Mouse (Mus musculus) hindbrain, embryonic 12.5 days (tissue): ENCODE data around the gene Creb3l2. TPM values are rescaled to one million over a fixed set of nuclear protein-coding genes. Genes with fewer than 3 reads are reported as not detected.

Source experiments
- ATAC-seq: fragments of 200-750 bp; cut with Nextera tagmentation; 2 replicates; pipeline ENCODE4 v1.8.0; 2017; ENCODE audit warnings: moderate TSS enrichment; ENCODE audit not compliant: low FRiP score
- H3K27ac ChIP-seq: fragments of 300-500 bp; sonication (generic); 2 replicates; pipeline ENCODE4 v1.5.1; 2016; ENCODE audit warnings: mild to moderate bottlenecking
- H3K27me3 ChIP-seq: fragments of 300-500 bp; sonication (generic); 2 replicates; pipeline ENCODE4 v1.6.1; 2016; ENCODE audit warnings: mild to moderate bottlenecking
- H3K36me3 ChIP-seq: fragments of 300-500 bp; sonication (generic); 2 replicates; pipeline ENCODE4 v1.6.1; 2016; ENCODE audit warnings: mild to moderate bottlenecking
- H3K4me1 ChIP-seq: fragments of 300-500 bp; sonication (generic); 2 replicates; pipeline ENCODE4 v1.6.1; 2016
- H3K4me2 ChIP-seq: fragments of 300-500 bp; sonication (generic); replicated peaks from 2 replicates; pipeline ENCODE4 v1.6.1; 2016; ENCODE audit warnings: mild to moderate bottlenecking
- H3K4me3 ChIP-seq: fragments of 300-500 bp; sonication (generic); 2 replicates; pipeline ENCODE4 v1.5.1; 2016; ENCODE audit warnings: mild to moderate bottlenecking
- H3K9ac ChIP-seq: fragments of 300-500 bp; sonication (generic); 2 replicates; pipeline ENCODE4 v1.6.1; 2016; ENCODE audit warnings: mild to moderate bottlenecking, moderate library complexity
- H3K9me3 ChIP-seq: fragments of 300-500 bp; sonication (generic); replicated peaks from 2 replicates; pipeline ENCODE4 v1.6.1; 2016; ENCODE audit warnings: mild to moderate bottlenecking
- WGBS: fragments of 180-500 bp; shearing (Covaris S2); methylation state at CpG from one replicate; pipeline ENCODE4 v1.1.7; 2016; 5-methylcytosine and 5-hydroxymethylcytosine counted together
- polyA plus RNA-seq: library from polyadenylated mRNA; unstranded; fragments of >200 nt; fragmentation: Nextera tagmentation; extraction: Ambion mirVana; gene quantifications from 2 replicates; pipeline ENCODE4 v1.2.1, GENCODE M21; 2016

The Creb3l2 gene
- polyA plus RNA-seq, 1 experiment from 2014 or later, result 14.9 TPM

- no peak for ATAC-seq
- H3K9ac ChIP-seq, result no peak overlapping the region
- no peaks in the 10 kb centered on the region for H3K27me3 ChIP-seq
- no peaks in the 10 kb centered on the region for H3K9me3 ChIP-seq
- H3K4me1 ChIP-seq, result peaks cover 16% of the 10 kb centered on the region
- H3K36me3 ChIP-seq, result no peaks in the 10 kb centered on the region
- H3K27ac ChIP-seq, result no peak overlapping the region
- H3K4me2 ChIP-seq, result no peak overlapping the region
- H3K4me3 ChIP-seq, result no peak overlapping the region
- 47% methylated on average over 7 of the region's 7 CpGs for WGBS
These were observed 40.0 kb downstream of the Creb3l2 start for GRCm38 (mm10) chr6:37401928-37402327.

- WGBS, result 66% methylated on average over 11 of the region's 11 CpGs
- no peak for ATAC-seq
These were observed 41.0 kb downstream of the Creb3l2 start for GRCm38 (mm10) chr6:37400866-37401525.

GRCm38 (mm10) chr6:37400167-37400566, 41.8 kb downstream of the Creb3l2 start:
- no peak for ATAC-seq
- H3K27me3 ChIP-seq, result no peaks in the 10 kb centered on the region
- no peak overlapping the region for H3K27ac ChIP-seq
- H3K4me3 ChIP-seq, result no peak overlapping the region
- H3K9ac ChIP-seq, result no peak overlapping the region
- no peak overlapping the region for H3K4me2 ChIP-seq
- H3K4me1 ChIP-seq, result peaks cover 16% of the 10 kb centered on the region
- 83% methylated on average over 4 of the region's 4 CpGs for WGBS
- no peaks in the 10 kb centered on the region for H3K9me3 ChIP-seq
- no peaks in the 10 kb centered on the region for H3K36me3 ChIP-seq

More at GRCm38 (mm10) chr6:37400866-37401525, 41.0 kb downstream of the Creb3l2 start:
- Histone ChIP-seq H3K27ac (no peak overlapping the region), H3K36me3 (no peaks in the 10 kb centered on the region), H3K9ac (no peak overlapping the region), H3K4me1 (peaks cover 16% of the 10 kb centered on the region), H3K4me2 (no peak overlapping the region), H3K9me3 (no peaks in the 10 kb centered on the region), H3K4me3 (no peak overlapping the region), H3K27me3 (no peaks in the 10 kb centered on the region)

- H3K4me3 ChIP-seq, result no peak overlapping the region
- no peaks in the 10 kb centered on the region for H3K9me3 ChIP-seq
- no peaks in the 10 kb centered on the region for H3K27me3 ChIP-seq
- H3K36me3 ChIP-seq, result no peaks in the 10 kb centered on the region
- H3K4me2 ChIP-seq, result no peak overlapping the region
- H3K27ac ChIP-seq, result no peak overlapping the region
- H3K4me1 ChIP-seq, result peaks cover 12% of the 10 kb centered on the region
- no peak overlapping the region for H3K9ac ChIP-seq
- WGBS, result 73% methylated on average over 10 of the region's 10 CpGs
- ATAC-seq, result no peak
These were observed 43.0 kb downstream of the Creb3l2 start for GRCm38 (mm10) chr6:37398943-37399342.

- no peak for ATAC-seq
- H3K27me3 ChIP-seq, result no peaks in the 10 kb centered on the region
- H3K9ac ChIP-seq, result no peak overlapping the region
- H3K4me2 ChIP-seq, result no peak overlapping the region
- 81% methylated on average over 9 of the region's 9 CpGs for whole genome bisulfite sequencing
- no peaks in the 10 kb centered on the region for H3K36me3 ChIP-seq
- no peak overlapping the region for H3K27ac ChIP-seq
- no peaks in the 10 kb centered on the region for H3K9me3 ChIP-seq
- no peak overlapping the region for H3K4me3 ChIP-seq
- H3K4me1 ChIP-seq, result peaks cover 15% of the 10 kb centered on the region
These were observed 44.0 kb downstream of the Creb3l2 start for GRCm38 (mm10) chr6:37397973-37398372.

- Histone ChIP-seq H3K4me2 (no peak overlapping the region), H3K9me3 (no peaks in the 10 kb centered on the region), H3K4me1 (peaks cover 15% of the 10 kb centered on the region), H3K36me3 (no peaks in the 10 kb centered on the region), H3K27ac (no peak overlapping the region), H3K4me3 (no peak overlapping the region), H3K27me3 (no peaks in the 10 kb centered on the region), H3K9ac (no peak overlapping the region)
- 93% methylated on average over 4 of the region's 4 CpGs for WGBS
- ATAC-seq, result no peak
These were observed 44.7 kb downstream of the Creb3l2 start for GRCm38 (mm10) chr6:37397254-37397653.

GRCm38 (mm10) chr6:37396127-37396526, 45.8 kb downstream of the Creb3l2 start:
- H3K27ac ChIP-seq, result no peak overlapping the region
- 89% methylated on average over 4 of the region's 4 CpGs for WGBS
- no peak overlapping the region for H3K9ac ChIP-seq
- no peaks in the 10 kb centered on the region for H3K9me3 ChIP-seq
- peaks cover 10% of the 10 kb centered on the region for H3K4me1 ChIP-seq
- H3K36me3 ChIP-seq, result no peaks in the 10 kb centered on the region
- ATAC-seq, result no peak
- H3K27me3 ChIP-seq, result no peaks in the 10 kb centered on the region
- no peak overlapping the region for H3K4me3 ChIP-seq
- no peak overlapping the region for H3K4me2 ChIP-seq

GRCm38 (mm10) chr6:37393263-37393662, 48.7 kb downstream of the Creb3l2 start:
- ATAC-seq, result no peak

GRCm38 (mm10) chr6:37392262-37392661, 49.7 kb downstream of the Creb3l2 start:
- Histone ChIP-seq H3K9ac (no peak overlapping the region), H3K9me3 (no peaks in the 10 kb centered on the region), H3K36me3 (no peaks in the 10 kb centered on the region), H3K27ac (no peak overlapping the region), H3K4me2 (no peak overlapping the region), H3K4me1 (0 out of 2 replicates have a peak, but pooled peaks cover 5% of the 10 kb centered on the region), H3K27me3 (no peaks in the 10 kb centered on the region), H3K4me3 (no peak overlapping the region)
- ATAC-seq, result no peak
- whole genome bisulfite sequencing, result 73% methylated on average over 6 of the region's 6 CpGs

More at GRCm38 (mm10) chr6:37393263-37393662, 48.7 kb downstream of the Creb3l2 start:
- H3K9me3 ChIP-seq, result no peaks in the 10 kb centered on the region
- H3K4me3 ChIP-seq, result no peak overlapping the region
- H3K36me3 ChIP-seq, result no peaks in the 10 kb centered on the region
- no peak overlapping the region for H3K4me2 ChIP-seq
- H3K27ac ChIP-seq, result no peak overlapping the region
- 58% methylated on average over 6 of the region's 6 CpGs for WGBS
- 0 out of 2 replicates have a peak, but pooled peaks cover 5% of the 10 kb centered on the region for H3K4me1 ChIP-seq
- H3K27me3 ChIP-seq, result no peaks in the 10 kb centered on the region
- H3K9ac ChIP-seq, result no peak overlapping the region

GRCm38 (mm10) chr6:37391313-37391712, 50.6 kb downstream of the Creb3l2 start:
- Histone ChIP-seq H3K4me1 (0 out of 2 replicates have a peak, but pooled peaks cover 5% of the 10 kb centered on the region), H3K4me3 (no peak overlapping the region), H3K27ac (no peak overlapping the region), H3K9ac (no peak overlapping the region), H3K4me2 (no peak overlapping the region), H3K9me3 (no peaks in the 10 kb centered on the region), H3K27me3 (no peaks in the 10 kb centered on the region), H3K36me3 (no peaks in the 10 kb centered on the region)
- no peak for ATAC-seq
- WGBS, result 78% methylated on average over 7 of the region's 7 CpGs

GRCm38 (mm10) chr6:37388960-37389359, 53.0 kb downstream of the Creb3l2 start:
- WGBS, result 75% methylated on average over 8 of the region's 8 CpGs

GRCm38 (mm10) chr6:37388501-37388900, 53.4 kb downstream of the Creb3l2 start:
- ATAC-seq, result no peak
- 0 out of 2 replicates have a peak, but pooled peaks cover 4% of the 10 kb centered on the region for H3K4me1 ChIP-seq
- no peaks in the 10 kb centered on the region for H3K9me3 ChIP-seq
- no peaks in the 10 kb centered on the region for H3K36me3 ChIP-seq
- 88% methylated on average over 6 of the region's 6 CpGs for WGBS
- H3K4me2 ChIP-seq, result no peak overlapping the region
- H3K27me3 ChIP-seq, result no peaks in the 10 kb centered on the region
- H3K4me3 ChIP-seq, result no peak overlapping the region
- no peak overlapping the region for H3K27ac ChIP-seq
- H3K9ac ChIP-seq, result no peak overlapping the region

More at GRCm38 (mm10) chr6:37388960-37389359, 53.0 kb downstream of the Creb3l2 start:
- Histone ChIP-seq H3K9ac (no peak overlapping the region), H3K4me2 (no peak overlapping the region), H3K36me3 (no peaks in the 10 kb centered on the region), H3K9me3 (no peaks in the 10 kb centered on the region), H3K27me3 (no peaks in the 10 kb centered on the region), H3K4me1 (0 out of 2 replicates have a peak, but pooled peaks cover 5% of the 10 kb centered on the region), H3K4me3 (no peak overlapping the region), H3K27ac (no peak overlapping the region)
- ATAC-seq, result no peak

GRCm38 (mm10) chr6:37387281-37387680, 54.7 kb downstream of the Creb3l2 start:
- WGBS, result 89% methylated on average over 4 of the region's 4 CpGs
- H3K36me3 ChIP-seq, result no peaks in the 10 kb centered on the region
- no peaks in the 10 kb centered on the region for H3K4me1 ChIP-seq
- no peaks in the 10 kb centered on the region for H3K9me3 ChIP-seq
- no peak overlapping the region for H3K4me2 ChIP-seq
- no peak for ATAC-seq
- H3K4me3 ChIP-seq, result no peak overlapping the region
- H3K27ac ChIP-seq, result no peak overlapping the region
- no peak overlapping the region for H3K9ac ChIP-seq
- no peaks in the 10 kb centered on the region for H3K27me3 ChIP-seq
